Mouse (Mus musculus) layer of hippocampus, postnatal 36 days (tissue): ENCODE measurements around the gene Arhgef10l. TPM values are rescaled to one million over a fixed set of nuclear protein-coding genes. Genes with fewer than 3 reads are reported as not detected.
A peak's percentile ranks its signal among the peaks of the same experiment; 100 is the strongest.

Experiments used
- DNase-seq, 2 experiments: peaks; one replicate each; pipeline ENCODE4 v3.0.0; 2022
- total RNA-seq, 2 experiments: library from RNA; stranded (reverse); gene quantifications; 2 replicates each; pipeline ENCODE4 v1.2.3; 2021

Arhgef10l gene
- total RNA-seq = 10 to 100 TPM; 41.7 to 43.9 TPM

- DNase-seq = no peak
These were observed at the start of gene Arhgef10l for GRCm38 (mm10) chr4:140665760-140666159. Gene Arhgef10l, minus strand, starts transcription at chr4:140666012.

GRCm38 (mm10) chr4:140714586-140714985 is 48.8 kb upstream of the Arhgef10l start:
- DNase-seq = no peak

GRCm38 (mm10) chr4:140713480-140714365 is 47.9 kb upstream of the Arhgef10l start:
- peak; percentile 95 for DNase-seq

GRCm38 (mm10) chr4:140711360-140711759 is 45.5 kb upstream of the Arhgef10l start:
- DNase-seq = no peak

- no peak for DNase-seq
These were observed 45.0 kb upstream of the Arhgef10l start for GRCm38 (mm10) chr4:140710781-140711180.

- no peak for DNase-seq
These were observed 43.8 kb upstream of the Arhgef10l start for GRCm38 (mm10) chr4:140709617-140710016.

GRCm38 (mm10) chr4:140709111-140709510 is 43.3 kb upstream of the Arhgef10l start:
- DNase-seq = no peak

GRCm38 (mm10) chr4:140708297-140708927 is 42.6 kb upstream of the Arhgef10l start:
- DNase-seq = no peak

- no peak for DNase-seq
These were observed 41.8 kb upstream of the Arhgef10l start for GRCm38 (mm10) chr4:140707615-140708014.

GRCm38 (mm10) chr4:140704166-140704565 is 38.4 kb upstream of the Arhgef10l start:
- DNase-seq = no peak

- DNase-seq = no peak
These were observed 37.8 kb upstream of the Arhgef10l start for GRCm38 (mm10) chr4:140703636-140704035.

GRCm38 (mm10) chr4:140702611-140703327 is 37.0 kb upstream of the Arhgef10l start:
- DNase-seq = peak; percentile 71 to 76

GRCm38 (mm10) chr4:140701716-140702561 is 36.1 kb upstream of the Arhgef10l start:
- no peak for DNase-seq

- peak; percentile 78 to 80 for DNase-seq
These were observed 35.4 kb upstream of the Arhgef10l start for GRCm38 (mm10) chr4:140701049-140701715.

GRCm38 (mm10) chr4:140700269-140701018 is 34.6 kb upstream of the Arhgef10l start, which contains the start of gene Rcc2:
Gene Rcc2, plus strand, starts transcription at chr4:140700541.
- no peak for DNase-seq

GRCm38 (mm10) chr4:140699441-140700127 is 33.8 kb upstream of the Arhgef10l start:
- peak; percentile 72 to 73 for DNase-seq

GRCm38 (mm10) chr4:140695675-140696585 is 30.1 kb upstream of the Arhgef10l start:
- no peak for DNase-seq

GRCm38 (mm10) chr4:140695146-140695545 is 29.3 kb upstream of the Arhgef10l start:
- DNase-seq = no peak

GRCm38 (mm10) chr4:140694551-140695060 is 28.8 kb upstream of the Arhgef10l start:
- no peak for DNase-seq
